Mouse (Mus musculus) heart, embryonic 10.5 days (tissue): ENCODE measurements around the gene Ptgis. TPM values are rescaled to one million over a fixed set of nuclear protein-coding genes. Genes with fewer than 3 reads are reported as not detected.
A peak's percentile ranks its signal among the peaks of the same experiment; 100 is the strongest.

Source experiments
- DNase-seq: peaks from one replicate; pipeline ENCODE4 v3.0.0-alpha.2; 2017; ENCODE audit warnings: low spot score
- H3K27ac ChIP-seq: fragments of 300-500 bp; sonication (generic); 2 replicates; pipeline ENCODE4 v1.5.1; 2016; ENCODE audit warnings: mild to moderate bottlenecking
- H3K27me3 ChIP-seq: fragments of 300-500 bp; sonication (generic); 2 replicates; pipeline ENCODE4 v1.6.1; 2016; ENCODE audit warnings: mild to moderate bottlenecking; ENCODE audit not compliant: poor library complexity, insufficient read depth, severe bottlenecking
- H3K36me3 ChIP-seq: fragments of 300-500 bp; sonication (generic); 2 replicates; pipeline ENCODE4 v1.6.1; 2016; ENCODE audit warnings: mild to moderate bottlenecking, moderate library complexity
- H3K4me1 ChIP-seq: fragments of 300-500 bp; sonication (generic); 2 replicates; pipeline ENCODE4 v1.6.1; 2016; ENCODE audit warnings: mild to moderate bottlenecking
- H3K4me3 ChIP-seq: fragments of 300-500 bp; sonication (generic); 2 replicates; pipeline ENCODE4 v1.5.1; 2016; ENCODE audit warnings: mild to moderate bottlenecking, moderate library complexity
- H3K9me3 ChIP-seq: fragments of 300-500 bp; sonication (generic); 2 replicates; pipeline ENCODE4 v1.6.1; 2016; ENCODE audit warnings: mild to moderate bottlenecking, moderate library complexity
- WGBS: fragments of 180-500 bp; shearing (Covaris S2); methylation state at CpG from one replicate; pipeline ENCODE4 v1.1.7; 2016; 5-methylcytosine and 5-hydroxymethylcytosine counted together
- polyA plus RNA-seq: library from polyadenylated mRNA; unstranded; fragments of >200 nt; fragmentation: Nextera tagmentation; extraction: Ambion mirVana; gene quantifications from 2 replicates; pipeline ENCODE4 v1.2.1, GENCODE M21; 2016

Ptgis gene
- polyA plus RNA-seq, 1 experiment from 2014 or later = 16.3 TPM

GRCm38 (mm10) chr2:167236174-167236573 is 4.2 kb downstream of the Ptgis start:
- Histone ChIP-seq H3K27me3 (0 out of 2 replicates have a peak, but pooled peaks cover 5% of the 10 kb centered on the region), H3K9me3 (no peaks in the 10 kb centered on the region), H3K4me1 (peaks cover 51% of the 10 kb centered on the region), H3K4me3 (no peak overlapping the region), H3K27ac (peak overlapping the region; percentile 71; the same call in 1 of the 2 replicates), H3K36me3 (no peaks in the 10 kb centered on the region)
- 91% methylated on average over 4 of the region's 4 CpGs for WGBS
- DNase-seq = no peak

GRCm38 (mm10) chr2:167235338-167236018 is 4.9 kb downstream of the Ptgis start:
- H3K4me3 ChIP-seq = no peak overlapping the region
- peaks cover 52% of the 10 kb centered on the region for H3K4me1 ChIP-seq
- 0 out of 2 replicates have a peak, but pooled peaks cover 5% of the 10 kb centered on the region for H3K27me3 ChIP-seq
- peak overlapping the region; percentile 71 for H3K27ac ChIP-seq
- no peaks in the 10 kb centered on the region for H3K9me3 ChIP-seq
- no peak for DNase-seq
- H3K36me3 ChIP-seq = no peaks in the 10 kb centered on the region
- WGBS = 49% methylated on average over 17 of the region's 17 CpGs

- H3K36me3 ChIP-seq = no peaks in the 10 kb centered on the region
- no peak overlapping the region for H3K27ac ChIP-seq
- H3K4me1 ChIP-seq = peaks cover 46% of the 10 kb centered on the region
- WGBS = 59% methylated on average over 14 of the region's 14 CpGs
- no peak overlapping the region for H3K4me3 ChIP-seq
- no peak for DNase-seq
- no peaks in the 10 kb centered on the region for H3K9me3 ChIP-seq
- H3K27me3 ChIP-seq = 0 out of 2 replicates have a peak, but pooled peaks cover 3% of the 10 kb centered on the region
These were observed 6.6 kb downstream of the Ptgis start for GRCm38 (mm10) chr2:167233771-167234170.

- WGBS = 74% methylated on average over 5 of the region's 5 CpGs
- DNase-seq = no peak
- Histone ChIP-seq H3K4me1 (peaks cover 46% of the 10 kb centered on the region), H3K27me3 (no peaks in the 10 kb centered on the region), H3K4me3 (no peak overlapping the region), H3K27ac (peak overlapping the region; percentile 79; the same call in 1 of the 2 replicates), H3K36me3 (no peaks in the 10 kb centered on the region), H3K9me3 (no peaks in the 10 kb centered on the region)
These were observed 7.4 kb downstream of the Ptgis start for GRCm38 (mm10) chr2:167233009-167233335.

GRCm38 (mm10) chr2:167232132-167233008 is 8.0 kb downstream of the Ptgis start:
- 38% methylated on average over 14 of the region's 14 CpGs for WGBS
- peak; percentile 84 for DNase-seq
- no peak overlapping the region for H3K4me3 ChIP-seq

GRCm38 (mm10) chr2:167230554-167230953 is 9.8 kb downstream of the Ptgis start:
- Histone ChIP-seq H3K36me3 (0 out of 2 replicates have a peak, but pooled peaks cover 7% of the 10 kb centered on the region), H3K4me3 (peak overlapping the region; percentile 47), H3K27me3 (no peaks in the 10 kb centered on the region), H3K27ac (peak overlapping the region; percentile 79), H3K4me1 (peaks cover 45% of the 10 kb centered on the region), H3K9me3 (no peaks in the 10 kb centered on the region)
- peak; percentile 88 for DNase-seq
- WGBS = 7% methylated on average over 15 of the region's 15 CpGs

More at GRCm38 (mm10) chr2:167232132-167233008, 8.0 kb downstream of the Ptgis start:
- Histone ChIP-seq H3K4me1 (peaks cover 46% of the 10 kb centered on the region), H3K9me3 (no peaks in the 10 kb centered on the region), H3K36me3 (no peaks in the 10 kb centered on the region), H3K27me3 (no peaks in the 10 kb centered on the region), H3K27ac (peak overlapping the region; percentile 79)

GRCm38 (mm10) chr2:167224937-167225336 is 15.5 kb downstream of the Ptgis start:
- Histone ChIP-seq H3K4me3 (no peak overlapping the region), H3K36me3 (peaks cover 28% of the 10 kb centered on the region), H3K27ac (no peak overlapping the region), H3K9me3 (no peaks in the 10 kb centered on the region), H3K4me1 (no peaks in the 10 kb centered on the region; the same call in 1 of the 2 replicates), H3K27me3 (no peaks in the 10 kb centered on the region)
- WGBS = 83% methylated on average over 7 of the region's 7 CpGs
- DNase-seq = no peak

- H3K36me3 ChIP-seq = peaks cover 28% of the 10 kb centered on the region
- WGBS = 88% methylated on average over 6 of the region's 6 CpGs
These were observed 16.2 kb downstream of the Ptgis start for GRCm38 (mm10) chr2:167224194-167224593.

GRCm38 (mm10) chr2:167222152-167222551 is 18.3 kb downstream of the Ptgis start:
- Histone ChIP-seq H3K4me3 (no peak overlapping the region), H3K27me3 (no peaks in the 10 kb centered on the region), H3K4me1 (no peaks in the 10 kb centered on the region; the same call in 1 of the 2 replicates), H3K27ac (no peak overlapping the region), H3K9me3 (no peaks in the 10 kb centered on the region), H3K36me3 (peaks cover 31% of the 10 kb centered on the region)
- 26% methylated on average over 7 of the region's 7 CpGs for WGBS
- peak; percentile 85 for DNase-seq

More at GRCm38 (mm10) chr2:167224194-167224593, 16.2 kb downstream of the Ptgis start:
- Histone ChIP-seq H3K4me1 (no peaks in the 10 kb centered on the region; the same call in 1 of the 2 replicates), H3K27me3 (no peaks in the 10 kb centered on the region), H3K27ac (no peak overlapping the region), H3K4me3 (no peak overlapping the region), H3K9me3 (no peaks in the 10 kb centered on the region)
- no peak for DNase-seq

GRCm38 (mm10) chr2:167221159-167221845 is 19.1 kb downstream of the Ptgis start:
- 80% methylated on average over 13 of the region's 13 CpGs for whole genome bisulfite sequencing

GRCm38 (mm10) chr2:167220736-167221135 is 19.7 kb downstream of the Ptgis start:
- DNase-seq = no peak
- 84% methylated on average over 5 of the region's 5 CpGs for WGBS
- no peaks in the 10 kb centered on the region for H3K9me3 ChIP-seq
- H3K27me3 ChIP-seq = no peaks in the 10 kb centered on the region
- no peak overlapping the region for H3K27ac ChIP-seq
- no peaks in the 10 kb centered on the region; the same call in 1 of the 2 replicates for H3K4me1 ChIP-seq
- no peak overlapping the region for H3K4me3 ChIP-seq
- peaks cover 32% of the 10 kb centered on the region for H3K36me3 ChIP-seq

More at GRCm38 (mm10) chr2:167221159-167221845, 19.1 kb downstream of the Ptgis start:
- Histone ChIP-seq H3K36me3 (peaks cover 34% of the 10 kb centered on the region), H3K27ac (no peak overlapping the region), H3K4me1 (no peaks in the 10 kb centered on the region; the same call in 1 of the 2 replicates), H3K4me3 (no peak overlapping the region), H3K9me3 (no peaks in the 10 kb centered on the region), H3K27me3 (no peaks in the 10 kb centered on the region)
- no peak for DNase-seq

GRCm38 (mm10) chr2:167219154-167219775 is 21.1 kb downstream of the Ptgis start:
- 56% methylated on average over 8 of the region's 8 CpGs for WGBS

More at GRCm38 (mm10) chr2:167219154-167219775, 21.1 kb downstream of the Ptgis start:
- Histone ChIP-seq H3K4me3 (no peak overlapping the region), H3K27ac (no peak overlapping the region), H3K4me1 (no peaks in the 10 kb centered on the region; the same call in 1 of the 2 replicates), H3K9me3 (no peaks in the 10 kb centered on the region), H3K27me3 (no peaks in the 10 kb centered on the region), H3K36me3 (peaks cover 35% of the 10 kb centered on the region)
- DNase-seq = peak; percentile 90
